Mouse (Mus musculus): ENCODE measurements around the gene Mfsd2a.

Mfsd2a gene

GRCm38 (mm10) chr4:122959816-122960215 lies 1.2 kb downstream of the Mfsd2a start:
- TF ChIP-seq GATA4 (IDR thresholded peaks at IDR 0.05; ENCODE audit: insufficient replicate concordance, low read length): no peak

DNA sequence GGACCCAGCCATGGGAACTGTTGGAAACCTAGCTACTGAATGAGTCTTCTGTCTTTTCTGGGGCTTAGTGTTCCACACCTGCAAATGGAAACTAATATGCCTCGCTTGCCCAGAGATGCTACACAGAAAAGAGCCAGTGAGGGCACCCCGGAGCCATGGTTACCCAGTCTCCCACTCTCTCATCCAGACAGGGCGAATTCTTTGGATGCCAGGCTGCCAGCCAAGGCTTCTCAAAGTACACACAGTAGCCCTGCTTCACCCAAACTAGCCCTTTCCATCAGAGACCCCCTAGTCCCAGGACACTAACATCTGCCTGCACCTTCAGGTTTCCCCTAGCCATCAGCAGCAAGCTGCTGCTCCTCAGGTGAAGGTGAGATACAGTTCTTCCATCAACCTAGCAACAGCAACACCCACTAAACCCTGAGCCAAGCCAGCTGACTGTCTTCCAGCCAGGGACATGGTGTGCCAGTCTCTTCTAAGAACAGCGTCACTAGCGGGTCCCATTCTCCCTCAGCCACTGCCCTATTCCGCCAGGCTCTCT lies 2.4 kb downstream of the Mfsd2a start:
- no peak for TF ChIP-seq GATA4 (IDR thresholded peaks at IDR 0.05; ENCODE audit: insufficient replicate concordance, low read length)

DNA sequence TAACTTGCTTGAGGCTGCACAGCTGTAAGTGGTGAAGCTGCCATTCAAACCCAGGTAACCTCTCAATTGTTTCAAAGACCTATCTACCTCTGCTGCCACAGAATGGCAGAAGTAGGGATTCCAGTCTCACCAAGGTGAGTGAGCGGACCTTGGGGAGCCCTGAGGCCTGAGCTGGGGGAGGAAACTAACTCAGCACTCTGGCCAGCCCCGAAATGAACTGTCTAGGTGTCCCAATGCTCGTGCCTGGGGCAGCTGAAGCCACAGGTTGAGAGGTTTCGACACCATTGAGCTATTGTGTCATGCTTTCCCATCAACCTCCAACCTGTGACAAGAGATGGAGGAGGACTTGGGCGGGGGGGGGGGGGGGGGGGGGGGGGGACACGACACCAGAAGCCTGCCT lies 4.7 kb downstream of the Mfsd2a start:
- TF ChIP-seq GATA4 (IDR thresholded peaks at IDR 0.05; ENCODE audit: insufficient replicate concordance, low read length): no peak

DNA sequence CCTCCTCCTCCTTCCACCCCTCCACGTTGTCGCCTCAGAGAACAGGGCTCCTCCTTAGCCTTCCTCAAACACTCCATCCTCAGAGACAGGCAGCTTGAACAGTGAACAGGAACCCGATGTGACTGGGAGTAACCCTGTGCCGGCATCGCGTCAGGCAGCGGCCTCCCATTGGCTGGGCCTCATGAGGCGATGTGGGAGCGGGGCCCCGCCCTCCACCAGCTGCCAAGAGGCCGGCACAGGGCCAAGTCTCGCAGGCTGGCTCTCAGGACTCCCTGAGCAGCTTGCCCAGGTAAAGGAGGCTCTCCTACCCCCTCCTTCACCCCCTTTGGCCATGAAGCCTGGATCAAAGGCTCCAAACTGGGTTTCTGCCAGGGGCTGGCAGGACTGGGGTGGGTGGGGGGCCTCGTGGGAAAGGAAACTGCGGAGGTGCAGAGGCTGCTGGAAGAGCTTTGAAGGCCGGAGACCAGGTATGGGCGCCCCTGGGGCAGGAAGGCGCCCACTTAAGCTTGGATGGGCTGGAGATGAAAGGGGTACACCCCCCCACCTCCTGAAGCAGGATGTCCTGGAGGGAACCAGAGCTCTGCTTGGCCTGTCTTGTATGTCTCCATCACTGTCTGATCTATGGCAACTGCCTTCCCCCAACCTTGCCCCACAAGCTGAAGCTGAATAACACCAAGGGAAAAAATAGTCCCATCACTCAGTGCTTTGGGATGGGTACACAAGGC lies 5.4 kb downstream of the Mfsd2a start:
- TF ChIP-seq GATA4 (IDR thresholded peaks at IDR 0.05; ENCODE audit: insufficient replicate concordance, low read length): no peak

GRCm38 (mm10) chr4:122954680-122955411 lies 6.1 kb downstream of the Mfsd2a start:
- TF ChIP-seq GATA4 (IDR thresholded peaks at IDR 0.05; ENCODE audit: insufficient replicate concordance, low read length): no peak

- TF ChIP-seq GATA4 (IDR thresholded peaks at IDR 0.05; ENCODE audit: insufficient replicate concordance, low read length): no peak
Observed at GRCm38 (mm10) chr4:122949096-122949495, 11.9 kb downstream of the Mfsd2a start.

- TF ChIP-seq GATA4 (IDR thresholded peaks at IDR 0.05; ENCODE audit: insufficient replicate concordance, low read length): no peak
Observed at GRCm38 (mm10) chr4:122947223-122947622, 13.8 kb downstream of the Mfsd2a start.

GRCm38 (mm10) chr4:122944408-122944807 lies 16.6 kb downstream of the Mfsd2a start:
- TF ChIP-seq GATA4 (IDR thresholded peaks at IDR 0.05; ENCODE audit: insufficient replicate concordance, low read length): no peak

DNA sequence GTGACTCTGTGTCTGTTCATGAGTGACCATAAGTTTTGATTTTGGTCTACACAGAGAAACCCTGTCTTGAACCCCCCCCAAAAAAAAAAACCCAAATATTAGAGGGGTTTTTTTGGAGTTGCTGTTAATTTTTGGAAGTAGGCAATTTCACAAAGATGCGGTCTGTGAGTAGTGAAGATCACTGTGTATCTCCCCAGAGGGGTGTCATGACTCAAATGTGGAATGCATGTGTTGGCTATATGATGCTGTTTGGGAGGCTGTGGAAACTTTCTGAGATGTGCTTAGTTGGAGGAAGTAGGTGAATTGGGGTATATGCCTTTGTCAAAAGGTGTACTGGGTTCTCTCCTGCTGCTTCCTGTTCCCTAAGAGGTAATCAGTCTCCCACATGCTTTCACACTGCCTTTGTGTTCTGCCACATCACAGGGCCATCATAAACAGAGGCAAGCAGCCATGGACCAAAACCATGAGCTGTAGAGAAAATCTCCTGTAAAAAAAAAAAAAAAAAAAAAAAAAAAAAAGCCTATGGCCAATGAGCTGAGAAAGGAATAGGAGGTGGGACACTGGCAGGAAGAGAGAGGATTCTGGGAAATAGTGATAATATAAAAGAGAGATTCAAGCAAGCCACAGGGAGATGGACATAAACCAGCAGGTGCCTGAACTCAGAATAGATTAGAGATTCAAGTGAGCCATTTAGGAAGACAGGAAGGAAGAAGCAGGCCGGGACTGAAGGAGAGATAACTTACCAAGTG lies 21.8 kb downstream of the Mfsd2a start:
- no peak for TF ChIP-seq GATA4 (IDR thresholded peaks at IDR 0.05; ENCODE audit: insufficient replicate concordance, low read length)

DNA sequence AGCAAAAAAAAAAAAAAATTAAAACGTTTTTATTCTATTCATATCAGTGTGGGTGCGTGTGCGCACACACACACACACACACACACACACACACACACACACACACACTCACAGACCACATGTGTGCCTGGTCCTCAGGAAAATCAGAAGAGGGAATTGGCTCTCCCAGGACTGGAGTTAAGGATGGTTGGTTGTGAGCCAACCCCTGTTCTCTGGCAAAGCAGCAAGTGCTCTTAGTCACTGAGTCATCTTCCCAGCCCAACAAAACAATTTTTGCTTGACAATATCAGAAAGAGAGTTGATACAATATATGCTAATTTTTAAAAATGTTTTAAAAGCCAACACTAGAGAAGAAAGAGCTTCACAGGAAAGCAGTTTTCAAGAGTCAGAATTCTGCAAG lies 23.5 kb downstream of the Mfsd2a start:
- no peak for TF ChIP-seq GATA4 (IDR thresholded peaks at IDR 0.05; ENCODE audit: insufficient replicate concordance, low read length)

DNA sequence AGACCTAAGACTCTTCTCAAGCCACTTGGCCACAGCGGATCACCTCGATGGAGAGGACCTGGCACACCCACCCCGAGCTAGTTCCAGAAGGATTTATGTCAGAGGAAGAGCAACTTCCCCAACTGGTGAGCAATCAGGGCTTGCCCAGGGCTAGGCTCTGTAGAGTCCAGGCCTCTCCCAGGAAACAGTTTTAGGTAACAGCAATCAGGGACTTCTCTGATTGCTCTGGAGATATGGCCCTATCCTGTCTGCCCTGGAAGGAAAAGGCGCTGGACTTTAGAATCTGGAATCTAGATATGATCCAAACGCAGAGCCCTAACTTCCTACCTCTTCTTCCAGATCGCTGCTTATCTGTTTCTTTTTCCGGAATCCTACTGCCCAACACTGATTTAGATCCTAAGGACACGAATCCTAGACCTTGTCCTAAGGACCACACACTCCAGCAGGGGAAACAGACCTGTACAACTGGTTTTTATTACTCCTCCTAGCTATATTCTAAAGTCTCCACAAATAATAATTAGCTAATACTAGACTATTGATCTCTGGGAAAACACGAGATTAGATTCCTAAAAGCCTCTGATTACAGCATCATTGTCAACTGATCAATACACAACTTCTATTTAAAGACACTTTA lies 25.4 kb downstream of the Mfsd2a start:
- TF ChIP-seq GATA4 (IDR thresholded peaks at IDR 0.05; ENCODE audit: insufficient replicate concordance, low read length): no peak

- no peak for TF ChIP-seq GATA4 (IDR thresholded peaks at IDR 0.05; ENCODE audit: insufficient replicate concordance, low read length)
Observed at GRCm38 (mm10) chr4:122933857-122934256, 27.1 kb downstream of the Mfsd2a start.

- no peak for TF ChIP-seq GATA4 (IDR thresholded peaks at IDR 0.05; ENCODE audit: insufficient replicate concordance, low read length)
Observed at GRCm38 (mm10) chr4:122933051-122933591, 27.9 kb downstream of the Mfsd2a start.

DNA sequence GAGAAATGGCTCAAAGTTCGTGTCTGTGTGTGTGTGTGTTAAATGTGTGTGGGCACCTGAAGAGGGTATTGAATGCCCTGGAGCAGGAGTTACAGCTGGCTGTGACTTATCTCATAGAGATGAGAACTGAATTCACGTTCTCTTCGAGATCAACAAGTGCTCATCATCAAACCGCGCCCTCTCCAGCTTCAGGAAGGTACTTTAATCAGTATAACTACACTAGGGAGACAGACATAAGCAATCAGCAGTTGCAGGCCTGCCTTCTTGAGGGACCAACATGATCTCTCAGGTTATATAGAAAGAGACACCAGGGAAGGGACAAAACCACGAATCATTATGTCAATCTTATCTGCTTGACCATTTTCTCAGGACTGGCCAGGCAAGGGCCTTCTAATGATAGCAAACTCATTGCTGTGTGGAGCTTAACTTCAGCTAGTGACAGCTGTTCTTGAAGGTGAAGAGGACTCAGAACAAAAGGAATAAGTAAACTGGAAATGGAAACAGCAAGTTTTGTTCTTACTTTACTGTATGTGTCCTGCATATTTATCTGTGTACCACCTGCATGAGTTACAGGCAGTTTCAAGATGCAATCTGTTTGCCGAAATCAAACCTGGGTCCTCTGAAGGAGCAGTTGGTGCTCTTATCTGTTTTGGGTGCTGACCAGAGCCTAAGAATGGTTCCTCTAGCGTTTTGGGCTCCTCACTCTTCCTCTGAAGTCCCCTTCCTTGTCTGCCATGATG lies 28.6 kb downstream of the Mfsd2a start:
- TF ChIP-seq GATA4 (IDR thresholded peaks at IDR 0.05; ENCODE audit: insufficient replicate concordance, low read length): no peak

All from liver, adult (tissue).